Mouse (Mus musculus) C2C12 (cell line): ENCODE results near the gene Tiam1. TPM values are rescaled to one million over a fixed set of nuclear protein-coding genes. Genes with fewer than 3 reads are reported as not detected.

ENCODE experiments used
- H3K27me3 ChIP-seq: one replicate; pipeline ENCODE4 v1.6.1; 2011; ENCODE audit not compliant: control insufficient read depth, insufficient read depth, insufficient read length
- H3K36me3 ChIP-seq: one replicate; pipeline ENCODE4 v1.6.1; 2011; ENCODE audit not compliant: control insufficient read depth, insufficient read depth
- H3K4me3 ChIP-seq: one replicate; pipeline ENCODE4 v1.5.1; 2011; ENCODE audit warnings: mild to moderate bottlenecking, control low read depth; ENCODE audit not compliant: poor library complexity, insufficient read depth, severe bottlenecking
- H3K79me2 ChIP-seq: one replicate; pipeline ENCODE4 v1.6.1; 2011; ENCODE audit not compliant: control insufficient read depth, insufficient read depth
- H3K79me3 ChIP-seq: one replicate; pipeline ENCODE4 v1.6.1; 2011; ENCODE audit warnings: low read depth, control low read depth
- H3ac ChIP-seq: one replicate; pipeline ENCODE3; 2011; ENCODE audit warnings: low read depth; ENCODE audit not compliant: control insufficient read depth, insufficient read length
- CEBPB ChIP-seq: IDR thresholded peaks from one replicate; pipeline ENCODE4 v1.6.1; 2011; ENCODE audit warnings: low read depth, mild to moderate bottlenecking, control low read depth, moderate library complexity
- CTCF ChIP-seq: IDR thresholded peaks from one replicate; pipeline ENCODE4 v1.5.1; 2011; ENCODE audit not compliant: control insufficient read depth, insufficient read depth, insufficient read length
- FOSL1 ChIP-seq: IDR thresholded peaks from one replicate; pipeline ENCODE4 v1.8.0; 2011; ENCODE audit warnings: mild to moderate bottlenecking, low read length; ENCODE audit not compliant: poor library complexity, insufficient read depth, severe bottlenecking
- MAX ChIP-seq: IDR thresholded peaks from one replicate; pipeline ENCODE4 v1.6.1; 2011; ENCODE audit warnings: mild to moderate bottlenecking, control low read depth
- MYOD1 ChIP-seq: IDR thresholded peaks from one replicate; pipeline ENCODE4 v1.6.1; 2011; ENCODE audit warnings: low read depth; ENCODE audit not compliant: control insufficient read depth, insufficient read length
- MYOG ChIP-seq: IDR thresholded peaks from one replicate; pipeline ENCODE4 v1.6.1; 2011; ENCODE audit not compliant: control insufficient read depth, insufficient read length; ENCODE audit errors: extremely low read depth
- USF1 ChIP-seq: IDR thresholded peaks from one replicate; pipeline ENCODE4 v1.6.1; 2011; ENCODE audit warnings: low read depth, mild to moderate bottlenecking, control low read depth, moderate library complexity
- polyA plus RNA-seq: library from polyadenylated mRNA; unstranded; fragments of >200 nt; fragmentation: generic; extraction: Trizol; gene quantifications from one replicate; pipeline ENCODE4 v1.2.1, GENCODE M21; 2012; ENCODE audit warnings: missing spikeins

Tiam1 gene
- polyA plus RNA-seq, 1 experiment: 6.9 TPM

- Histone ChIP-seq H3K36me3 (no peaks in the 10 kb centered on the region), H3ac (no peak overlapping the region), H3K27me3 (no peaks in the 10 kb centered on the region), H3K79me3 (no peaks in the 10 kb centered on the region), H3K4me3 (no peak overlapping the region), H3K79me2 (no peaks in the 10 kb centered on the region)
- no peak for TF ChIP-seq CEBPB
- TF ChIP-seq CTCF: no peak
- TF ChIP-seq USF1: no peak
- no peak for TF ChIP-seq MYOG
- TF ChIP-seq MAX: no peak
- no peak for TF ChIP-seq MYOD1
- TF ChIP-seq FOSL1: no peak
These were observed 324.9 kb downstream of the Tiam1 start for GRCm38 (mm10) chr16:89818661-89819060.

- H3K27me3 ChIP-seq: no peaks in the 10 kb centered on the region
- no peaks in the 10 kb centered on the region for H3K36me3 ChIP-seq
- no peak overlapping the region for H3K4me3 ChIP-seq
- no peaks in the 10 kb centered on the region for H3K79me2 ChIP-seq
- no peak overlapping the region for H3ac ChIP-seq
- TF ChIP-seq CEBPB: no peak
- TF ChIP-seq FOSL1: no peak
- no peak for TF ChIP-seq USF1
- TF ChIP-seq MYOD1: no peak
- no peak for TF ChIP-seq MYOG
- TF ChIP-seq MAX: no peak
- TF ChIP-seq CTCF: no peak
- H3K79me3 ChIP-seq: no peaks in the 10 kb centered on the region
These were observed 325.5 kb downstream of the Tiam1 start for GRCm38 (mm10) chr16:89817861-89818630.

GRCm38 (mm10) chr16:89817301-89817700, 326.3 kb downstream of the Tiam1 start:
- H3K36me3 ChIP-seq: no peaks in the 10 kb centered on the region
- no peaks in the 10 kb centered on the region for H3K79me2 ChIP-seq
- H3K4me3 ChIP-seq: no peak overlapping the region
- TF ChIP-seq CTCF (no peak), MYOG (no peak), MYOD1 (no peak), USF1 (no peak), CEBPB (no peak), MAX (no peak)
- no peaks in the 10 kb centered on the region for H3K27me3 ChIP-seq
- H3ac ChIP-seq: no peak overlapping the region
- H3K79me3 ChIP-seq: no peaks in the 10 kb centered on the region

GRCm38 (mm10) chr16:89816506-89817172, 326.9 kb downstream of the Tiam1 start:
- no peak overlapping the region for H3K4me3 ChIP-seq
- no peak for TF ChIP-seq CEBPB
- no peak for TF ChIP-seq CTCF
- no peak for TF ChIP-seq MYOG
- no peak for TF ChIP-seq MAX
- TF ChIP-seq USF1: no peak
- TF ChIP-seq MYOD1: no peak
- no peak for TF ChIP-seq FOSL1
- no peaks in the 10 kb centered on the region for H3K27me3 ChIP-seq
- no peaks in the 10 kb centered on the region for H3K79me2 ChIP-seq
- H3K36me3 ChIP-seq: no peaks in the 10 kb centered on the region
- H3ac ChIP-seq: no peak overlapping the region
- no peaks in the 10 kb centered on the region for H3K79me3 ChIP-seq

- no peaks in the 10 kb centered on the region for H3K27me3 ChIP-seq
- no peak overlapping the region for H3ac ChIP-seq
- no peak overlapping the region for H3K4me3 ChIP-seq
- TF ChIP-seq MAX: no peak
- H3K36me3 ChIP-seq: no peaks in the 10 kb centered on the region
- H3K79me2 ChIP-seq: no peaks in the 10 kb centered on the region
- no peaks in the 10 kb centered on the region for H3K79me3 ChIP-seq
These were observed 330.0 kb downstream of the Tiam1 start for GRCm38 (mm10) chr16:89813536-89813935.

GRCm38 (mm10) chr16:89812891-89813290, 330.7 kb downstream of the Tiam1 start:
- no peaks in the 10 kb centered on the region for H3K79me2 ChIP-seq
- no peak overlapping the region for H3K4me3 ChIP-seq
- no peaks in the 10 kb centered on the region for H3K79me3 ChIP-seq
- no peaks in the 10 kb centered on the region for H3K36me3 ChIP-seq
- H3K27me3 ChIP-seq: no peaks in the 10 kb centered on the region
- TF ChIP-seq FOSL1 (no peak), USF1 (no peak), CEBPB (no peak), MAX (no peak), MYOD1 (no peak), MYOG (no peak), CTCF (no peak)
- no peak overlapping the region for H3ac ChIP-seq
